ENCODE assay signal across 27 mouse cellular contexts in genomic region chr5:39040467-39040866, GRCm38 (mm10).
"Had no signal": no experiment of that assay in that cellular context is flagged by ENCODE, and none has a peak within 500 bp of the region (broad histone marks: within the 10 kb centered on the region; RNA-seq: fewer than 3 reads in every experiment).

No protein-coding gene starts in this region.

- H3K9ac ChIP-seq: heart, embryonic 13.5 days; heart, embryonic 15.5 days; hindbrain, embryonic 12.5 days; hindbrain, embryonic 14.5 days; intestine, embryonic 15.5 days; limb, embryonic 12.5 days; liver, embryonic 13.5 days had no signal

- H3K9me3 ChIP-seq: heart, embryonic 10.5 days; heart, embryonic 13.5 days; heart, embryonic 15.5 days; hindbrain, embryonic 10.5 days; hindbrain, embryonic 12.5 days; intestine, embryonic 15.5 days; limb, embryonic 10.5 days; liver, embryonic 13.5 days had no signal

- H3K4me2 ChIP-seq: heart, embryonic 13.5 days; heart, embryonic 15.5 days; hindbrain, embryonic 12.5 days; hindbrain, embryonic 14.5 days; intestine, embryonic 15.5 days; limb, embryonic 12.5 days; liver, embryonic 11.5 days; liver, embryonic 13.5 days had no signal

- H3K4me3 ChIP-seq: gastrocnemius, adult 2 months; heart, embryonic 10.5 days; heart, embryonic 13.5 days; heart, embryonic 15.5 days; hindbrain, embryonic 10.5 days; hindbrain, embryonic 12.5 days; intestine, embryonic 15.5 days; layer of hippocampus, adult 2 months; left cerebral cortex, adult 2 months; limb, embryonic 10.5 days; limb, embryonic 12.5 days; liver, embryonic 13.5 days had no signal

- H3K27ac ChIP-seq: gastrocnemius, adult 2 months; heart, embryonic 10.5 days; heart, embryonic 13.5 days; heart, embryonic 15.5 days; hindbrain, embryonic 10.5 days; hindbrain, embryonic 12.5 days; hindbrain, embryonic 14.5 days; intestine, embryonic 15.5 days; layer of hippocampus, adult 2 months; left cerebral cortex, adult 2 months; limb, embryonic 10.5 days; limb, embryonic 12.5 days; liver, embryonic 13.5 days had no signal

- DNase-seq: gastrocnemius, adult 2 months; gastrocnemius, postnatal 10 days; gastrocnemius, postnatal 25 days; heart, adult 18-20 months; heart, postnatal 4 days; kidney, adult 18-20 months; kidney, adult 8-10 months; kidney, postnatal 10 days; kidney, postnatal 25 days; kidney, postnatal 4 days; liver; liver, embryonic 13.5 days had no signal

- H3K27me3 ChIP-seq: heart, embryonic 13.5 days; heart, embryonic 15.5 days; hindbrain, embryonic 12.5 days; intestine, embryonic 15.5 days; limb, embryonic 12.5 days; liver, embryonic 13.5 days had no signal

- H3K4me1 ChIP-seq: heart, embryonic 10.5 days; hindbrain, embryonic 10.5 days; hindbrain, embryonic 12.5 days; intestine, embryonic 15.5 days; limb, embryonic 10.5 days; limb, embryonic 12.5 days; liver, embryonic 13.5 days had no signal

- H3K36me3 ChIP-seq: heart, embryonic 10.5 days; heart, embryonic 13.5 days; heart, embryonic 15.5 days; hindbrain, embryonic 10.5 days; hindbrain, embryonic 12.5 days; intestine, embryonic 15.5 days; limb, embryonic 10.5 days; limb, embryonic 12.5 days; liver, embryonic 13.5 days had no signal

- ATAC-seq: hindbrain, embryonic 16.5 days; inflammation-experienced regulatory T-cells, adult 6 months; intestine, embryonic 15.5 days; intestine, postnatal 0 days had no signal
